Mouse (Mus musculus) thymus, adult 18-20 months (tissue): ENCODE results near the gene Ociad2.
"Not testable (repeated sequence)": the region's sequence is repeated elsewhere in the genome, so short reads cannot be mapped to it uniquely, and the experiment has no call there.

Source experiments
- DNase-seq, 2 experiments: peaks; one replicate each; pipeline ENCODE4 v3.0.0; 2022; ENCODE audit warnings: mixed read lengths in 2 of 2

The Ociad2 gene

DNA sequence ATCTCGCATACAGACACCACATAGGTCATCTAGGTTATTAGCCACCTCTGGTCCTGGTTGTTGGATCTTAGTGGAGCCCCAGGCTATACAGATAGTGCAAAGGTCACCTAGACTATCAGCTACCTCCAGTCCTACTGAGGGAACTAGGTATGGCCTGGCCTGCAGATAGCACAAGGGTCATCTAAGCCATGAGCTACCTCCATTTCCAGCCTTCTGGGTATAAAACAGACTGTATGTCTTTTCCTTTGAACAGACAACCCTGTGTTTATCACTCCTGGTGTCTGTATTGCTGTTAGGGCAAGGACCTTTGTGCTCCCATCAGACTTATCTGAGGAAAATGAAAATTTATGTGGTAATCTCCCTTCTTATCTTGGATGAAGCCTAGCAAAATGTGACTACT, 11.0 kb upstream of the Ociad2 start:
- DNase-seq = no peak

GRCm38 (mm10) chr5:73349514-73349913, 8.7 kb upstream of the Ociad2 start:
- no peak for DNase-seq

- DNase-seq = no peak
These were observed 4.4 kb upstream of the Ociad2 start for GRCm38 (mm10) chr5:73345254-73345653.

DNA sequence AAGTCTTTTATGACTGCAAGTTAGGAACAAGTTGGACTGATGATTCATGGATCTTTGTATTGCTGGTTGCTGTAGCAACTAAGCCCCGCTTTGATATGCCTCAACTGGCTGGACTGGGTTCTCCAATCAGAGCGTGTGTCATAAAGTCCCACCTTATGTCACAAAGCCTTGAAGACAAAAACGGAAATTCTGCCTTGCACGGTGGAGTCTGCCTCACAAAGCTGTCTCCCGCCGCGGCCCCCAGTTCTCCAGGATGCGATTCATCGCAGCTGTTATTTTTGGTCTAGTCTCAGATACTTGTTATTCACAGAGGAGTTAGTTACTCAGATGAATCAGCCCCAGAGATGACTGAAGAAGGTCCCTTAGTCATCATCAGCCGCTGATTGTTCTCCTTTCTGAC, 3.5 kb upstream of the Ociad2 start:
- DNase-seq = no peak

GRCm38 (mm10) chr5:73342701-73343355, 2.0 kb upstream of the Ociad2 start:
- DNase-seq = no peak

GRCm38 (mm10) chr5:73339779-73340722, 777 bp downstream of the Ociad2 start:
- DNase-seq = no peak

- no peak for DNase-seq
These were observed 2.0 kb downstream of the Ociad2 start for GRCm38 (mm10) chr5:73338832-73339163.

- peak in 1 of 2 experiments; percentile 4 for DNase-seq
These were observed 2.6 kb downstream of the Ociad2 start for GRCm38 (mm10) chr5:73337961-73338831.

GRCm38 (mm10) chr5:73336448-73336847, 4.4 kb downstream of the Ociad2 start:
- no peak for DNase-seq

GRCm38 (mm10) chr5:73331002-73331401, 9.8 kb downstream of the Ociad2 start:
- no peak for DNase-seq

- no peak for DNase-seq
These were observed 16.2 kb downstream of the Ociad2 start for GRCm38 (mm10) chr5:73324526-73325170.

GRCm38 (mm10) chr5:73323602-73324001, 17.2 kb downstream of the Ociad2 start:
- no peak for DNase-seq

DNA sequence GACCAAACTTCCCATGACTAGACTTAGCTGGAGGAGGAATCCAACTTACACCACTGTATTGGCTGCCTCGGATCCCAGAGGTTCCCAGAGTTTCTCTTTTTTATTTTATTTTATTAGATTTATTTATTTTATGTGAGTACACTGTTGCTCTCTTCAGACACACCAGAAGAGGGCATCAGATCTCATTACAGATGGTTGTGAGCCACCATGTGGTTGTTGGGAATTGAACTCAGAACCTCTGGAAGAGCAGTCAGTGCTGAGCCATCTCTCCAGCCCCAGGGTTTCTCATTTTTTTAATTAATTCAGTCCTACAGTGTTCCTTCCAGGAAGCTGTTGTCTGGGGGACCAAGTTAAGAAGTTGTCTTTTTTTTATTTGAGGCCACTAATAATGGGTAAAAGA, 18.1 kb downstream of the Ociad2 start:
- DNase-seq = not testable (repeated sequence)

DNA sequence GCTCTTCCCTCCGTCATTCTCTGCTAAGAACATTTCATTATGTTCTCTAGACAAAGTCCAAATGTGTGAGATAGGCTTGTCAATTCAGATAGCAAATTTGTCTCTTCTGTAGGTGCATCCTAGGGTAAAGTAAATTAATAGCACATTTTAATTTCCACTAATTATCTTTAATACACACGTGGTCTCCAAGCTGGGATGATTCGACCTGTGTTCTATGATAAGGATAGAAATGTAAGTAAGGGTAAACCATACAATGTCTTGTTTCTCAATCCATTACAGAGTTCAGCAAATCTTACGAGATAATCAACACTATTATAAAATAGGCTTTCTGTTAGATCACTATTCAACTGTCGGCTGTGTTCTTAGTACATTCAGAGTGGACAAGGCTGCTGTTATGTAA, 21.5 kb downstream of the Ociad2 start:
- no peak for DNase-seq

- no peak for DNase-seq
These were observed 26.2 kb downstream of the Ociad2 start for GRCm38 (mm10) chr5:73314654-73315053.

DNA sequence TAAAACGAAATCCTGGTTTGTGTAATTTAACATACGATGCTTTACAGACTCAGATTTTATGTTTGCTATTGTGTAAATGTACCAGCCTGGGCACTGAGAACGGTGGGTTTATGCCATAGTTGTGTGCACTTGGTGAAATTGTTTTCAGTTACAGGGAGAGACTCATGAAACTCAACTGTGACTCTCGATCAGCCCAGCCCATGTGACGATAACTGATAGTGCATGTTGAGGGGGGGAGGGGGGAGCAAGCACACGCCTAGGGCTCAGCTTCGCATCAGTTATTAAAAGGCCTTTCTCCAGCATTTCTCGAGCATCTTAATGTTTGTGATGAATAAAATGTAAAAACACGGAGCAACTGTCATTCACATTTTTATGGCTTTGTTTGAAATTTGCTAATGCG, 27.2 kb downstream of the Ociad2 start:
- DNase-seq = no peak

DNA sequence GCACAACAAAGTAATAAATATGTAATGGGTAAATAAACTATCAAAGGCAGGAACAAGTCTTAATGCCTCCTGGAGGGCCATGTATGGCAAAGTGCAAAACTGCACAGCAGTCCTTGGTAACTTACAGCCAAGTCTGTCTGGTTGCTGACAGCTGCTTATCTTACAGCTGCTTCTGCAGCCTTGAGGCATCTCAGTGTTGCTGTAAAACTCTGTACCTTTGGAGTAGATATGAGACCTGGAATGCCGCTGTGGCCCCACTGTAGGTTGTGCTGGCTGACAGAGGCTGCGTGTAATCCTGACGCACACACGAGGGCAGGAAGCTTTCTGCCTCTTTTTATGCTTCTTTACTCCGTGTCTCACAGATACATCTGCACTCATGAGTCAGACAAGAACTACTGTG, 29.4 kb downstream of the Ociad2 start:
- DNase-seq = no peak

GRCm38 (mm10) chr5:73310401-73310800, 30.4 kb downstream of the Ociad2 start:
- no peak for DNase-seq

DNA sequence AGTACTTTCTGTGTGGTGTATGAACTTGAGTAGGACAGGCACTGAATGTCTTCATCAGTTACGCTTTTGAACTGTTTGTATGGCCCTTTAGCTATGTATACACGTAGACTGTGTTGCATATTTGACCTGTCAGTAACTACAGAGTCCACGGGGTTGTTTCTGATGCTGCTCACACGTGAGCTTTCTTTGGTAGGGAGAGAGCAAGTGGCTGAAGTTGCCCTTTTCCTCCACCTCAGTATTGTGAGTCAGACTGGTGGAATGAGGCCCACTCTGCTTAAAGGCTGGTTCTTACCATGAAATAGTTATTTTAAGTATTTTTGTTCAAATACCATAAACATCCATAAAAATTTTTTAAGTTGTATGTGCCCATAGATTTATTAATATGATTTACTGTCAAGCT, 31.3 kb downstream of the Ociad2 start:
- no peak for DNase-seq

- DNase-seq = no peak
These were observed 33.5 kb downstream of the Ociad2 start for GRCm38 (mm10) chr5:73307297-73307696.

GRCm38 (mm10) chr5:73306486-73306885, 34.3 kb downstream of the Ociad2 start:
- no peak for DNase-seq

DNA sequence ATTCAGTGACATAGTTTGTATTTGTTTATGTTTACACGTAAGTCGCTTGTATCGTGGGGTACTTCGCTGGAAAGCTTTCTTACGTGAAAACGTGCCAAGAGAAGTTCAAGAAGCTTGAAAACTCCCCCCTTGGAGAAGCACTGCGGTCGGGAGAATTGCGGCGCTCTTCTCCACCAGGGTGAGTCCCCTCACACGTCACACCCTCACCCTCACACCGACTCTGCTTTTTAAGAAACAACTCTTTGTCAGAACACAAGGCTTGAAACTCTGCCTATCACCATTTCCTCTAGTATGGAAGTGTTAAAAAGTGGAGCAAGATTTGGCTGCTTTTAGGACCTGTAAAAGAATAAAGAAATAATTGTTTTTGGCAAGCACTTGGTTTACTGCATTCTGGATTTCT, 36.3 kb downstream of the Ociad2 start:
- DNase-seq = no peak
